Mouse (Mus musculus) liver, postnatal 0 days (tissue): ENCODE measurements at regions not wholly inside any gene's neighbourhood (a gene's known extent, or its start where the extent isn't known, plus 50 kb on each side); places are given as distances from the start of the nearest gene placed in this dataset.

Experiments used
- CTCF ChIP-seq: sonication (generic); IDR thresholded peaks from 2 replicates; pipeline ENCODE4 v1.5.1; 2016; ENCODE audit warnings: antibody characterized with exemption, low read depth
- EP300 ChIP-seq: IDR thresholded peaks from 2 replicates; pipeline ENCODE4 v1.6.1; 2016; ENCODE audit warnings: antibody characterized with exemption, low read depth, mild to moderate bottlenecking

DNA sequence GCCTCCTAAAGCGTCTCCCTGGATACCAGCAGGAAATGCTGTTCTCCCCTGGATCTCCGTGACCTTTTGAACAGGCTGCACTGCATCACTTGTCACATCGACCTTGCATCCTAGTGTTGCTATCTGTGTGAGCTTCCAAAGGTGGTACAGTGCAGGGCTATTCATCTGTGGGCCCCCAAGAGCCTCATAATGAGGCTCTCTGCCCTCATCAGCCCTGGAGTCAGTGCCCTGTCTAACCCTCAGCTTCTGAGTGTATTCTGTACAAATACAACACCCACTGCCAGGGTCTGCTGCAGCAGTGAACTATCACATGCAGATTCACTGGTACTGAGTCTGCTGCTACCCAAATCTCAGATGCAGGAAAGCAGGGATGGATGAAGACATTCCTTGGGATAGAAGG, 282.1 kb upstream of the Myt1l start:
- TF ChIP-seq CTCF (no peak), EP300 (no peak)
